Mouse (Mus musculus) embryonic facial prominence, embryonic 14.5 days (tissue): Measurements from ENCODE around the gene Grap. TPM values are rescaled to one million over a fixed set of nuclear protein-coding genes. Genes with fewer than 3 reads are reported as not detected.

Experiments
- ATAC-seq: fragments of 200-750 bp; cut with Nextera tagmentation; 2 replicates; pipeline ENCODE4 v1.8.0; 2017; ENCODE audit warnings: low read depth, moderate number of reproducible peaks, moderate TSS enrichment
- DNase-seq: peaks from one replicate; pipeline ENCODE4 v3.0.0-alpha.2; 2015; ENCODE audit warnings: low spot score
- H3K27ac ChIP-seq: fragments of 300-500 bp; sonication (generic); replicated peaks from 2 replicates; pipeline ENCODE4 v1.5.1; 2014; ENCODE audit warnings: low read depth, mild to moderate bottlenecking, low read length, moderate library complexity
- H3K27me3 ChIP-seq: fragments of 300-500 bp; sonication (generic); replicated peaks from 2 replicates; pipeline ENCODE4 v1.6.1; 2014; ENCODE audit warnings: low read length; ENCODE audit not compliant: control insufficient read depth, insufficient read depth
- H3K36me3 ChIP-seq: fragments of 300-500 bp; sonication (generic); 2 replicates; pipeline ENCODE4 v1.6.1; 2014; ENCODE audit warnings: low read length, mixed read lengths; ENCODE audit not compliant: control insufficient read depth, insufficient read depth
- H3K4me1 ChIP-seq: fragments of 300-500 bp; sonication (generic); 2 replicates; pipeline ENCODE4 v1.6.1; 2014; ENCODE audit warnings: antibody characterized with exemption, low read length; ENCODE audit not compliant: control insufficient read depth, insufficient read depth
- H3K4me2 ChIP-seq: fragments of 300-500 bp; sonication (generic); 2 replicates; pipeline ENCODE4 v1.6.1; 2014; ENCODE audit warnings: low read depth, mild to moderate bottlenecking, low read length, moderate library complexity, mixed read lengths
- H3K4me3 ChIP-seq: fragments of 300-500 bp; sonication (generic); 2 replicates; pipeline ENCODE4 v1.5.1; 2014; ENCODE audit warnings: low read depth, mild to moderate bottlenecking, low read length
- H3K9ac ChIP-seq: fragments of 300-500 bp; sonication (generic); 2 replicates; pipeline ENCODE4 v1.6.1; 2014; ENCODE audit warnings: low read depth, mild to moderate bottlenecking, low read length, moderate library complexity, mixed read lengths
- H3K9me3 ChIP-seq: fragments of 300-500 bp; sonication (generic); 2 replicates; pipeline ENCODE4 v1.6.1; 2016; ENCODE audit warnings: low read length; ENCODE audit not compliant: control insufficient read depth
- WGBS: fragments of 180-500 bp; shearing (Covaris S2); extraction: QIAGEN DNeasy Blood & Tissue Kit; methylation state at CpG from one replicate; pipeline ENCODE4 v1.1.7; 2014; 5-methylcytosine and 5-hydroxymethylcytosine counted together
- polyA plus RNA-seq: library from polyadenylated mRNA; unstranded; fragments of >200 nt; fragmentation: Nextera tagmentation; extraction: Ambion mirVana; gene quantifications from 2 replicates; pipeline ENCODE4 v1.2.1, GENCODE M21; 2014

Gene Grap
- polyA plus RNA-seq, 1 experiment from 2014 or later = 8.6 TPM

- ATAC-seq = no peak
- 73% methylated on average over 7 of the region's 7 CpGs for WGBS
Measured at GRCm38 (mm10) chr11:61617293-61617975, 35.6 kb upstream of the Grap start.

GRCm38 (mm10) chr11:61618131-61618530 lies 34.9 kb upstream of the Grap start:
- peaks cover 12% of the 10 kb centered on the region; the same call in 1 of the 2 replicates for H3K4me1 ChIP-seq
- 86% methylated on average over 8 of the region's 8 CpGs for WGBS
- no peak for DNase-seq
- no peaks in the 10 kb centered on the region for H3K27me3 ChIP-seq
- ATAC-seq = no peak
- H3K9ac ChIP-seq = no peak overlapping the region
- no peaks in the 10 kb centered on the region for H3K36me3 ChIP-seq
- H3K9me3 ChIP-seq = no peaks in the 10 kb centered on the region
- H3K4me2 ChIP-seq = no peak overlapping the region
- no peak overlapping the region for H3K27ac ChIP-seq
- H3K4me3 ChIP-seq = no peak overlapping the region

More at GRCm38 (mm10) chr11:61617293-61617975, 35.6 kb upstream of the Grap start:
- H3K9me3 ChIP-seq = no peaks in the 10 kb centered on the region
- H3K9ac ChIP-seq = no peak overlapping the region
- H3K4me2 ChIP-seq = no peak overlapping the region
- H3K4me3 ChIP-seq = no peak overlapping the region
- H3K4me1 ChIP-seq = peaks cover 12% of the 10 kb centered on the region; the same call in 1 of the 2 replicates
- H3K27me3 ChIP-seq = no peaks in the 10 kb centered on the region
- H3K27ac ChIP-seq = no peak overlapping the region
- H3K36me3 ChIP-seq = no peaks in the 10 kb centered on the region
- no peak for DNase-seq

DNA sequence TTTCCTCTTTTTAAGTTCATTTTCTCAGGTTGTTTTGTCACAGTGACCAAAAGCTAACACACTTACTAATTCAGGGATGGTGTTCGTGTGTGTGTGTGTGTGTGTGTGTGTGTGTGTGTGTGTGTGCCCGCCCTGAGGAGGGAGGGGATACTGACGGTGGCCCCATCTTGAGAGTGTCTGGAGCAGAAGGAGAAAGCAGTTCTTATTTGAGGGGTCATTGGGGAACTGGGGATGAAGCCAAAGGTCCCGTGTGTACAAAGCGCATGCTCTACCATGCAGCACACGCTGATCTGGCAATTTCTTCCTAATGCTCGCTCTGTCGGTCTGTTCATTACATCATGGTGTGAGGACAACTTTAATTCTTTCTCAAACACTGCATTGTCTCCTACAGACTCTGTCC lies 34.5 kb upstream of the Grap start:
- WGBS = 87% methylated on average over 8 of the region's 8 CpGs
- Histone ChIP-seq H3K4me2 (no peak overlapping the region), H3K36me3 (no peaks in the 10 kb centered on the region), H3K27me3 (no peaks in the 10 kb centered on the region), H3K27ac (no peak overlapping the region), H3K4me3 (no peak overlapping the region), H3K4me1 (peaks cover 12% of the 10 kb centered on the region; the same call in 1 of the 2 replicates), H3K9me3 (no peaks in the 10 kb centered on the region), H3K9ac (no peak overlapping the region)
- ATAC-seq (no peak), DNase-seq (no peak)

GRCm38 (mm10) chr11:61619356-61619755 lies 33.7 kb upstream of the Grap start:
- Histone ChIP-seq H3K4me3 (peak overlapping the region; percentile 36), H3K9ac (no peak overlapping the region; the same call in 1 of the 2 replicates), H3K4me1 (peaks cover 12% of the 10 kb centered on the region; the same call in 1 of the 2 replicates), H3K27ac (peak overlapping the region; percentile 8; the same call in 1 of the 2 replicates), H3K9me3 (no peaks in the 10 kb centered on the region), H3K4me2 (peak overlapping the region; percentile 77), H3K36me3 (no peaks in the 10 kb centered on the region), H3K27me3 (no peaks in the 10 kb centered on the region)
- ATAC-seq = no peak
- no peak for DNase-seq
- WGBS = 14% methylated on average over 6 of the region's 6 CpGs

GRCm38 (mm10) chr11:61619791-61620241 lies 33.2 kb upstream of the Grap start:
- peak overlapping the region; percentile 64 for H3K9ac ChIP-seq
- no peaks in the 10 kb centered on the region for H3K9me3 ChIP-seq
- H3K36me3 ChIP-seq = no peaks in the 10 kb centered on the region
- DNase-seq (peak; percentile 78), ATAC-seq (peak; percentile 73)
- H3K27me3 ChIP-seq = no peaks in the 10 kb centered on the region
- WGBS = 1% methylated on average over 14 of the region's 17 CpGs
- peak overlapping the region; percentile 36 for H3K4me3 ChIP-seq
- H3K4me2 ChIP-seq = peak overlapping the region; percentile 77
- H3K4me1 ChIP-seq = peaks cover 12% of the 10 kb centered on the region; the same call in 1 of the 2 replicates
- H3K27ac ChIP-seq = peak overlapping the region; percentile 65

GRCm38 (mm10) chr11:61620254-61620670 lies 32.8 kb upstream of the Grap start:
- Histone ChIP-seq H3K4me1 (peaks cover 12% of the 10 kb centered on the region; the same call in 1 of the 2 replicates), H3K4me2 (peak overlapping the region; percentile 77), H3K9me3 (no peaks in the 10 kb centered on the region), H3K27ac (peak overlapping the region; percentile 65), H3K4me3 (peak overlapping the region; percentile 36), H3K27me3 (no peaks in the 10 kb centered on the region), H3K9ac (peak overlapping the region; percentile 64), H3K36me3 (no peaks in the 10 kb centered on the region)
- peak; percentile 85 for ATAC-seq
- WGBS = under 1% methylated on average over 16 of the region's 17 CpGs
- DNase-seq = peak; percentile 94

DNA sequence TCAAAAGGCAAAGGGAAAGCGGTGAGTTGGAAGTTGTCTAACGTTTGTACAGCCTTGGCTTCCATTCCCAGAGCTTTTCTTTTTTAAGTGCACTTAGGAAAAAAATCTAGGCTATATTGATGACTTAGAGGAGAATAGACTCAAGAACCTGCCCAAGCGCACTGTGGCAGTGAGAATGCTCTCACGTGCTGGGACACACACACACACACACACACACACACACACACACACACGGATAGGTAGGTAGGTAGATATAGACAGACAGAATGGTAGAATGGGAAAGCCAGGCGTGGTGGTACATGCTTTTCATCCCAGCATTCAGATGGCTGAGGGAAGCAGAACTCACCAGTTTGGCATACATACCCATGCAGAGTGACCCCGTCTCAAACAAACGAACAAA lies 32.3 kb upstream of the Grap start:
- ATAC-seq = no peak
- DNase-seq = no peak
- Histone ChIP-seq H3K9me3 (no peaks in the 10 kb centered on the region), H3K4me1 (peaks cover 7% of the 10 kb centered on the region; the same call in 1 of the 2 replicates), H3K27ac (peak overlapping the region; percentile 65; the same call in 1 of the 2 replicates), H3K4me2 (peak overlapping the region; percentile 77), H3K4me3 (peak overlapping the region; percentile 36), H3K27me3 (no peaks in the 10 kb centered on the region), H3K36me3 (no peaks in the 10 kb centered on the region), H3K9ac (peak overlapping the region; percentile 64)
- 59% methylated on average over 8 of the region's 8 CpGs for WGBS

DNA sequence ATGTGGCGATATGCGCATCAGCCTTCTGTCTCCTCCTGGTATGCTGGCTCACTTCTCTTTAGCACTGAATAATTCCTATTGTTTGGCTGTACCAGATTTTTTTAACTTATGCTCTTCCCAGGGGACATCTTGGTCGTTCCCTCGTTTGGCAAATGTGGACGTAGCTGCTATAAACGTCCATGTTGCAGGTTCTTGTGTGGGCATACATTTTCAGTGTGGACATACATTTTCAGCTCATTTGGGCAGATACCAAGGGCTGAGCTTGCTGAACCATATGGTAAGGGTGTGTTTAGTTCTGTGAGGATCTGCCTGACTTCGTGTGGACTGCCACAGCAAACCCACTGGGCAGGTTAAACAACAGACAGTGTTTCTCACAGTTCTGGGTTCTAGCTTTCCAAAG lies 27.9 kb upstream of the Grap start:
- no peak for ATAC-seq
- 61% methylated on average over 7 of the region's 7 CpGs for WGBS

More for the DNA sequence above, 27.9 kb upstream of the Grap start:
- Histone ChIP-seq H3K27ac (no peak overlapping the region), H3K36me3 (no peaks in the 10 kb centered on the region), H3K27me3 (no peaks in the 10 kb centered on the region), H3K4me1 (no peaks in the 10 kb centered on the region; the same call in 1 of the 2 replicates), H3K4me2 (no peak overlapping the region), H3K9me3 (0 out of 2 replicates have a peak, but pooled peaks cover 5% of the 10 kb centered on the region), H3K9ac (no peak overlapping the region), H3K4me3 (no peak overlapping the region)
- DNase-seq = no peak
